Mouse (Mus musculus): Measurements from ENCODE around the gene Endou.

GRCm38 (mm10) chr15:97718535-97719155, 12.5 kb downstream of the Endou start:
- no peak for TF ChIP-seq POLR2A (IDR thresholded peaks at IDR 0.05; ENCODE audit: borderline replicate concordance, low read depth, low read length)
- TF ChIP-seq CTCF (IDR thresholded peaks at IDR 0.05; ENCODE audit: low read depth, low read length), result no peak

All from bone marrow macrophage, adult 2 months (primary cell).